Mouse (Mus musculus) kidney, adult 18-20 months (tissue): ENCODE measurements around the gene Unk.

Experiments
- DNase-seq: peaks from one replicate; pipeline ENCODE4 v3.0.0; 2021

The Unk gene

GRCm38 (mm10) chr11:116030898-116031845 lies 1.1 kb downstream of the Unk start:
- no peak for DNase-seq

DNA sequence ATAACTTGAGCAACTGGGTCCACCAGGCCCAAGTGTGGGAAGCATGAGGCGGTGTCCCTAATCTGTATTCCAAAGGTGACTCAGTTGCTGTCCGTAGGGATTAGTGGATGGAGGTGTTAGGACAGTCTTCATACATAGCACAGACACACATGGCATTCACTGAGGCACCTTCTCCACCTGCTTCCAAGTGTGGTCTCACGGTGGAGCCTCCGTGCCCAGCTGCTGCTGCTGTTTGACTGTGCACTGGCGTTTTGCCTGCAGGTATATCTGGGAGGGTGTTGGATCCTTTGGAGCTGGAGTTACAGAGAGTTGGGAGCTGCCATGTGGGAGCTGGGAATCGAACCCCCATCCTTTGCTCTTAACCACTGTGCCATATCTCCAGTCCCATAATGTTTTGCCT lies 4.5 kb downstream of the Unk start:
- no peak for DNase-seq

DNA sequence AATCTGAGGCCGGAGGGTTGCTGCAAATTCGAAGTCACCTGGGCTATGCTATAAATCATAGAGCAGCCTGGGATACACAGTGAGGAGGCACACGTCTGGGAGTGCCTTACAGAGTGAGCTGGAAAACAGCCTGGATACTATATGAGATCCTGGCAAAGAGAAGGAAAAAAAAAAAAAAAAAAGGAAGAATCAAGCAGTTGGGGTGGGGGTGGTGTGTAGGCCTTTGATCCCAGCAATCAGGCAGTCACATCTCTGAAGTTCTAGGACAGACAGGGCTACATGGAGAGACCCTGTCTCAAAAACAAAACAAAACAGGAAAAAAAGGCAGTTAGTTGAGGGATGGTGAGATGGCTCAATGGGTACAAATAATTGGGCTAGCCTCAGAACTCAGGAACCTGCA lies 6.5 kb downstream of the Unk start:
- DNase-seq: no peak

DNA sequence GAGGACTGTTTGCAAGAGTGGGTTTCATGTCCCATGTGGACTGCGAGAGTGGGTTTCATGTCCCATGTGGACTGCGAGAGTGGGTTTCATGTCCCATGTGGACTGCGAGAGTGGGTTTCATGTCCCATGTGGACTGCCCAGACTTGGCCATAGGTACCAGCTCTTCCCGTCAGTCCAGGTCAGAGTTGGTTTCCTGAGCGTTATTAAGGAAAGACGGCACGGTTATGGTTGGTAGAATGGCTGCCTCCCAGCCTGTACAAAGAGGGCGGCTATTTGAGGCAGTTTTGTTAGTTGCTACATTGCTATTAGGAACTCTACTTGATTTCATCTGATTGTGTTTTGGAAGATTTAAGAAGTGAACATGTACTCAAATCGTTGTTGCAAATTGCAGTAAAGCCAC lies 7.7 kb downstream of the Unk start:
- DNase-seq: no peak

DNA sequence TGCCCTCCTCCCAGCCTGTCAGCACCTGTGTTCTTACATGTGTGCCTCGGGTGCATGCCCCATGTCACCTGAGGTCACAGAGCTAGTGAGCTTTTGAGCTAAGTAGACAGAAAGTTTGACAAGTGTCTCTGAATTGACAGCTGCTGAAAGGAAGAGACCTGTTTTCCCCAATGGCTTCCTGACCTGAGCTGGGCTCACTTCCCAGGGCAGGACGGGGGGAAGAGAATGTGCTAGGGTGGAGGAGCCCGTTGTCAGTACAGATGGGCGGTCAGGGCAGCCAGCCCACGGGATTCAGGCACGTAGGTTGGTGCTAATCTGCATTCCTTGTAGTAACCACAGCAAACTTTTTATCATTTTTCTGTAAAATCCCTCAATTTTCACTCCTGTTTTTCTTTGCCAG lies 10.5 kb downstream of the Unk start:
- no peak for DNase-seq

DNA sequence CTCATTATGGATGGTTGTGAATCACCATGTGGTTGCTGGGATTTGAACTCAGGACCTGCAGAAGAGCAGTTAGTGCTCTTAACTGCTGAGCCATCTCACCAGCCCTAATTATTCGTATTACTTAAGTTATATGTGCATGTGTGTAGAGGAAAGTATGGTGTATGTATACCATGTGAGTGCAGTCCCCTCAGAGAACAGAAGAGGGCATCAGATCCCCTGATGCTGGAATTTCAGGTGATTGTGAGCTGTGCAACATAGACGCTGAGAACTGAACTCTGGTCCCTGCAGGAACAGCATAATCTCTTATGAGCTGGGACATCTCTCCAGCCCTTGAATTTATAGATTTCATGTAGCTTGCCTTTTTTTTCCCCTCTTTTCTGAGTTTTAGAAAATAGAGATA lies 11.7 kb downstream of the Unk start:
- DNase-seq: no peak

- no peak for DNase-seq
Measured at GRCm38 (mm10) chr11:116042372-116043138, 12.4 kb downstream of the Unk start.

DNA sequence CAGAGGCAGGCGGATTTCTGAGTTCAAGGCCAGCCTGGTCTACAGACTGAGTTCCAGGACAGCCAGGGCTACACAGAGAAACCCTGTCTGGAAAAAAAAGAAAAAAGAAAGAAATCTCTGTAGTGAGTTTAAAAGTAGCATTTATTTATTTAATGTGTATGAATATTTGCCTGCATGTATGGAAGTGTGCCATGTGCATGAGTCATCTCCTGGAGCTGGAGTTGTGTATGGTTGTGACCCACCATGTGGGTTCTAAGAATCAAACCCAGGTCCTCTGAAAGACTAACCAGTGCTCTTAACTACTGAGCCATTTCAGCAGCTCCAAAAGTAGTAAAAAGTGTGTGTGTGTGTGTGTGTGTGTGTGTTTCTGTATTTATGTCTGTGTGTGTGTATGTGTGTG lies 13.2 kb downstream of the Unk start:
- DNase-seq: no peak

GRCm38 (mm10) chr11:116045173-116045572 lies 15.1 kb downstream of the Unk start:
- DNase-seq: no peak

DNA sequence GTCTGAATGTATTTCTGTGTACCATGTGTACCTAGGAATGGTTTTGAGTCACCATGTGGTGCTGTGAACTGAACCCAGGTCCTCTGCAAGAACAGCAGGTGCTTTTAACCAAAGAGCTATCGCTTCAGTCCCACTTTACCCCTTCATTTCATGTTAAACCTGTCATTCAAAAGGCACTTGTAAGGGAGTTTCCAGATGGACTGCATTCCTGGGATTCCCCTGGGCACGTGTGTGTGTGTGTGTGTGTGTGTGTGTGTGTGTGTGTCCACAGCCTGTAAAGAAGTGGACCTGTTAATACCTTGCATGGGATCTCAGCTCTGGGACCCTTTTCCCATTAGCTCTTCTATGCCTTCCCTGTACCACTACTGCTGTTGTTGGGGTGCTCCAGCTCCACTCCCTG lies 19.5 kb downstream of the Unk start:
- no peak for DNase-seq

GRCm38 (mm10) chr11:116050196-116050595 lies 20.1 kb downstream of the Unk start:
- DNase-seq: no peak

- no peak for DNase-seq
Measured at GRCm38 (mm10) chr11:116053510-116054229, 23.5 kb downstream of the Unk start.

DNA sequence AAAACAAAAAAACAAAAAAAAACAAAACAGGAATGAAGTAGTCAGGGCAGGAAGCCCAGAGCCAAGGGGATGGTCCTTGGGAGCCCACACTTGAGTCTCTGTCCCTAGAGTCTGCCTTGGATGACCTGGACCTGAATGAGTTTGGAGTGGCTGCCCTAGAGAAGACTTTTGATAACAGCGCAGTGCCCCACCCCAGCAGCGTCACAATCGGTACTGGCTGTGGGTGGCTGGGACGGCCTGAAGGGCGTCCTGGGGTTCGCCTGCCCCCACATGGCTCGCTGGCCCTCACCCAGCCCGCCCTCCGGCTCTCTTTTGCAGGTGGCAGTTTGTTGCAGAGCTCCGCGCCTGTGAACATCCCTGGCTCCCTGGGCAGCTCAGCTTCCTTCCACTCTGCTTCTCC lies 25.8 kb downstream of the Unk start:
- no peak for DNase-seq

GRCm38 (mm10) chr11:116057237-116057881 lies 27.2 kb downstream of the Unk start:
- DNase-seq: no peak

DNA sequence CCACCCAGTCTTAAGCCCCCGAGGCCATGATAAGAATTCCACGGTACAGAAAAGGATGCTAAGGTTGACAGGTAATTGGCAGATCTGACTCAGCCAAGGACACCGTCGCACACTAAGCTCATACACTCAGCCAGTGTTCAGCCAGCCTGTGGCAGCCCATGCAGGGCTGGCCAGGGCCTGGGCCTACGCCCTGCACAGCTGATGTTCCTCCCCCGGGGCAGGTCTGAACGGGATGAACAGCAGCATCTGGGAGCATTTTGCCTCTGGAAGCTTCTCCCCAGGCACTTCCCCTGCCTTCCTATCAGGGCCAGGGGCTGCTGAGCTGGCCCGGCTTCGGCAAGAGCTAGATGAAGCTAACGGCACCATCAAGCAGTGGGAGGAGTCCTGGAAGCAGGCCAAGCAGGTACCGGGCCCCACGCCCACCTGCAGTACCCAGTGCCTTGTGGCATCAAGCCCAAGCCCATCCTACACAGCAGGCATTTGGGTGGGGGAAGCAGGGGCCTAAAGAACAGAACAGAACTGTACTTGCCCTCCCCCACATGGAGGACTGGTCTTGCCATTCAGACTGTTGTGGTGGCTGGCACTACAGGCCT lies 28.0 kb downstream of the Unk start:
- DNase-seq: no peak

DNA sequence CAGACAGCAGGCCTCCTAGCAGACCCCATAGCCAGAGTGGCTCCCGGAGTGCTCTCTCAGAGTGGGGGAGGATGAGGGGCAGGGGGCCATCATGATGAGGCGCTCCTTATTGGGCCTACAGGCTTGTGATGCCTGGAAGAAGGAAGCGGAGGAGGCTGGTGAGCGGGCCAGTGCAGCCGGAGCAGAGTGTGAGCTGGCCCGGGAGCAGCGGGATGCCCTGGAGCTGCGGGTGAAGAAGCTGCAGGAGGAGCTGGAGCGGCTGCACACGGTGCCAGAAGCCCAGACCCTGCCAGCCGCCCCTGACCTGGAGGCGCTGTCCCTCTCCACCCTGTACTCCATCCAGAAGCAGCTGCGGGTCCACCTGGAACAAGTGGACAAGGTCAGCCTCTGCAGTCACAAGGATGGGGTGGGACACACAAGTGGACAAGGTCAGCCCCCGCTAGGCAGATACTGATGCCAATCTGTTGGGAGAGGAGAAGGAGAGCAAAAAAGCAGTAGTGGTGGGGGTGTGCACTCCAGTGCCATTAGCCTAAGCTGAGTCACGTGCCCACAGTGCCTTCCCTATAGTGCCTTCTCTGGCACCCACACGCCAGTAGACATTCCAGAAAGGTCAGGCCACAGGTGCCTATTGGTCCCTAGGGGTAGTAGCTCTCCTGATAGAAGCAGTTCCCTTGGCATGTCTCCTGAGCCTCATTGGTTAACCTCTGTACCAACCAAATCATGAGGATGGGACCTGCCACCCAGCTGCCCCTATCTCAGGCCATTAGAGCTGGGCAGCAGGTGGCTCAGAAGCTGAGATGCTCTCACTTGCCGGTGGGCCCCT lies 29.0 kb downstream of the Unk start:
- no peak for DNase-seq

DNA sequence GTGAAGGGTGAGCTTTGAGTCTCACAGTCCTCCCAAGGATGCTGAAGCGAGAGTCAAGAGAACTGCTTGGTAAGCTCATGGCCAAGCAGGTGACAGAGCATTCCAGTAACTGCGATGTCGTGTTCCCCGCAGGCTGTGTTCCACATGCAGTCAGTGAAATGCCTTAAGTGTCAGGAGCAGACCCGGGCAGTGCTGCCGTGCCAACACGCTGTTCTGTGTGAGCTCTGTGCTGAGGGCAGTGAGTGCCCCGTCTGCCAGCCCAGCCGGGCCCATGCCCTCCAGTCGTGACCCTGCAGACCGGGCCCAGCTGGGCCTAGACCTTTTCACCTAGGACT lies 29.5 kb downstream of the Unk start:
- no peak for DNase-seq

- DNase-seq: no peak
Measured at GRCm38 (mm10) chr11:116060596-116060995, 30.5 kb downstream of the Unk start.

DNA sequence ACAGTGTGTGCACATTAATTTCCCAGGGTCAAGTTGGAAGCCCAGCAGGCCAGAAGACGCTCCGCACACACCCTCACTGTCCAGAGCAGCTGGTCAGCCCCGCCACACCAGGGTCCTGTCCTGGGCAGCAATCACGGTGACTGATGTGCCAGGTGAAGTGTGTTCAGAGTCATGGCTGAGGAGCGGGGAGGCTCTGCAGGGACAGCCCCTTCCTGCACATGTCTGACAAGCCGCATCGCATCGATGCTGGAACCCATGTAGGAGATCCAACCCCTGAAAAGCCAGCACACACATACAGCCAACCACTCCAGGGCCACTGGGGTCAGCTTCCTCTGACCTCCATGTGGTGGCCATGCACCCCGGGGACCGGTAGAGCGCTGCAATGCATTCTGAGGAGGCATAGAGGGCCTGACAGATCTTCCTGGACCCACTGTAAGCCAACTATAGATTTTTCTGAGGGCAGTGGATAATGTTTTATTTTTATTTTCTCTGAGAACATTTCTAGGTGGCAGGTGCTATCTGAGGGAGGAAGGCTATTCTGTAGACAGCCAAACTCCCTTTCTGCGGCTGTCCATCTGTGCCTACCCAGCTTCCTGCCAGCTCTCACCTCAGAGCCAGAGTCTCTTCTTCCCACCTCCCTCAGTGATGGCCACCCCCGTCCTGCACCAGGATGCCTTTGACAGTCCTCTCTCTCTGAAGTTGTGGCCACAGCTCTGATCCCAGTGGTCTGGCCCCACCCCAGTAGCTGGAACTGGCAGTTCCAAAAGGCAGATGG lies 31.7 kb downstream of the Unk start:
- DNase-seq: no peak

GRCm38 (mm10) chr11:116062521-116062920 lies 32.4 kb downstream of the Unk start:
- no peak for DNase-seq

DNA sequence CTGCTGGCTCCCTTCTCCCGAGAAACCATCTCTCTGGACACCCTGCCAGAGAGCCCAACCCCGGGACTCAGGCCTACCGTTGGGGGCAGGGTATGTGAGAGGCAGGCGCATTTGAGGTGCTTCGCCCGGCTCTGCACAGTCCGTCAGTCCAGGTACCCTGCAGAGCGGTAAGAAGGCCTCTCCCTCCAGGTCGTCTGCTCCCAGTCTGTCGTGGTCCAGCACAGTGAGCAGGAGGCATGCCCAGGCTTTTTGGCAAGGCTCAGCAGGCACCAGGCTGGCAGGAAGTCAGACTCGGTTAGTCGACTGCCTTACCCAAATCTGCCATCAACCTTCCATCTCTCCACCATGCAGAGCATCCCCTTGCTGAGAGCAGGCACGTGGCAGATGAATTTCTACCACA lies 33.4 kb downstream of the Unk start:
- no peak for DNase-seq
